Mouse (Mus musculus) ES-Bruce4 (cell line): ENCODE measurements around the gene Kif1a.

Experiments used
- CTCF ChIP-seq: IDR thresholded peaks from one replicate; pipeline ENCODE4 v1.8.1; 2011; ENCODE audit warnings: low read depth, low read length
- EP300 ChIP-seq: IDR thresholded peaks from 2 replicates; pipeline ENCODE4 v1.6.1; 2011; ENCODE audit warnings: low read depth, low read length; ENCODE audit not compliant: insufficient read depth

DNA sequence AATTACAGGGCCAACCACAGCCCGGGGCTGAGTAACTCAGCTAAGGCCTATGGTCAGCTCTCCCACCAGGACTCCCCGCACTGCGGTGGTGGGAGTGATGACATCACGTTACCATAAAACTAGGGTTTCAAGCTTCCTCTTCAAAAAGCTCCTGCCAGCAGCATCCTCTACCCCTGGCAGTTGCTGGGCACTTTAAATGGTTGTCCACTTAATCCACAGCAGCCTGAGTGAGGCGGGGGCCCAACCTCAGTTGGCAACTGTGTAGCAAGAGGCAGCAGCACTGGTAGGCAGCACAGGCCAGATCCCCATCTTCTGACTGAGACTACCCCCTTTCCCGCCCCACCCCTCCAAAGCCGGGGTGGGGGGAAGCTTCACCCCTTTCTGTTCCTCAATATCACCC, 949 bp upstream of the Kif1a start:
- TF ChIP-seq CTCF (no peak), EP300 (no peak)
